Mouse (Mus musculus): ENCODE data around the gene Grip1.

Gene Grip1

DNA sequence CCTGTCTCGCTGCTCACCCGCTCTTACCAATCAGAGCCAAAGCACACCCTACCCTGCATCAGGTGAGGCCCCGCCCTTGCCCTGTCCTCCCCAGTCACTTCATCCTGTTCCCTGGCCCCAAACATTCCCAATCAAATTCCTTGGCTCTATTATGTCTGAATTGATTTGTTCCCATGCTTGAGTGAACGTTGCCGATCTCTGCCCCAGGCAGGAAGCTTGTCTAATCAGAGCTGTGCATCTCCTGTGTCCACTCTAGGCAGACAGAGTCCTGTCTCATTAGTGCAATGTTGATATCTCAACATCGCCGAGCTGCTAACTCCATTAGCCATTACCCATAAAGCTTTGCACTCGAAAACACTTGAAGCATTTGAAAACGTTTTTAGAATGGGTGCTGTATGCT, 210.0 kb downstream of the Grip1 start:
- DNase-seq (ENCODE audit: low read depth), result no peak

GRCm38 (mm10) chr10:119666386-119666785, 212.8 kb downstream of the Grip1 start:
- DNase-seq (ENCODE audit: low read depth), result no peak

DNA sequence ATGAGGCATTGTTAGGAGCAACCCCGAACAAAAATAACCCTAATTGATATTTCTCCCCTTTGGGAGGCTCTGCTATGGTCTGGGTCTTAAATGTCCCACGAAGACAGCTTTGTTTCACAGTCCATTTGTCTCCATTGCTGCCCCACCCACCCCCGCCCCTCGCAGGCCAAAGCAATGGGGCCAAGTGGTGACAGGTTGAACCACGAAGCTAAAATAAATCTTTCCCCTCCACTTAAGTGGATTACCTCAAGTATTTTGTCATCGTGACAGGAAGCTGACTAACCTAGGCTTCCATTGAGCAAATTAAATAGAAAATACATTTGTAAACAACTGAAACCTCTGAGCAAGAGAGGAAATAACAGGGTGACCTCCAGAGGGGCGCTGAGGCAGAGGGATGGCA, 216.8 kb downstream of the Grip1 start:
- DNase-seq (ENCODE audit: low read depth), result no peak

DNA sequence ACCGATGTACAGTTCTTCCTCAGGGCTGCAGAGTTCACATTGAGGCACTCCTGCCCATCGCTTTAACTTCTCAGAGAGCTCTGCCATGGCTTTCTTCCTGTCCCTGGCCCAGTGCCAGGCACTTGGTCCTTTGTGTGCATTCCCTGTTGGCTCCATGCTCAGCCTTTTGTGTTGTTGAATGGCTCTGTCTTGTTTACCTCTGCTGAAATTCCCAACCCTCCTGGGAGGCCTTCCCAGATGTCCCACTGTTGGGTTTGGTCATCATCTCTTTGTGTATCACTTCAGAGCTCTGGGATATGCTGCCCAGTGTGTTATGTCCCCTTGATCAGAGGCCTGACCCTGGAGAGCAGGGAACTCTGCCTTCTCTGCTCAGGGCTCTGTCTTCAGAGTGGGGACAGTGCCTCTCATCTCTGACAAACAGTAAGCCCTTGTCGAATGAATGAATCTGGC, 230.8 kb downstream of the Grip1 start:
- no peak for DNase-seq (ENCODE audit: low read depth)

GRCm38 (mm10) chr10:119691358-119692083, 237.9 kb downstream of the Grip1 start:
- no peak for DNase-seq (ENCODE audit: low read depth)

GRCm38 (mm10) chr10:119692284-119692890, 238.8 kb downstream of the Grip1 start:
- DNase-seq (ENCODE audit: low read depth), result no peak

GRCm38 (mm10) chr10:119693400-119693799, 239.8 kb downstream of the Grip1 start:
- no peak for DNase-seq (ENCODE audit: low read depth)

GRCm38 (mm10) chr10:119697257-119697798, 243.7 kb downstream of the Grip1 start:
- no peak for DNase-seq (ENCODE audit: low read depth)

GRCm38 (mm10) chr10:119705348-119705747, 251.7 kb downstream of the Grip1 start:
- DNase-seq (ENCODE audit: low read depth), result peak; percentile 24

GRCm38 (mm10) chr10:119706281-119706680, 252.7 kb downstream of the Grip1 start:
- DNase-seq (ENCODE audit: low read depth), result no peak

DNA sequence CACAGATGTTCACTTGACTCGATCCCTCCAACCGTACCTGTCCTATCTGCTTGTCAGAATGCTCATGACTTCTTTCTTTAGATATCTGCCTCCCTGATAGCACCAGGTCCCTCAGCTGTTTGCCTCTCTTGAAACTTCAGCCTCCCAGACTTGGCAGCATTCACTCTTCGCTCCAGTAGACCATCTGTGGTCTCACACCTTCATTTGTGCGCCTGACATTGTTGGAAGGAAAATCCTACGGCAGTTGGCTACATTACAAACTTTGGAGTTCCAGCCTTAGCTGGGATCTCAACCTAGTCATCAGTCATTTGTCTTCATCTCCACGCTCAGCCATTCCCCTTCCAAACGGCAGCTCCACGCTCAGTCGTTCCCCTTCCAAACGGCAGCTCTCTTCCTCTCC, 253.4 kb downstream of the Grip1 start:
- no peak for DNase-seq (ENCODE audit: low read depth)

- no peak for DNase-seq (ENCODE audit: low read depth)
These were observed 268.3 kb downstream of the Grip1 start for GRCm38 (mm10) chr10:119721887-119722286.

DNA sequence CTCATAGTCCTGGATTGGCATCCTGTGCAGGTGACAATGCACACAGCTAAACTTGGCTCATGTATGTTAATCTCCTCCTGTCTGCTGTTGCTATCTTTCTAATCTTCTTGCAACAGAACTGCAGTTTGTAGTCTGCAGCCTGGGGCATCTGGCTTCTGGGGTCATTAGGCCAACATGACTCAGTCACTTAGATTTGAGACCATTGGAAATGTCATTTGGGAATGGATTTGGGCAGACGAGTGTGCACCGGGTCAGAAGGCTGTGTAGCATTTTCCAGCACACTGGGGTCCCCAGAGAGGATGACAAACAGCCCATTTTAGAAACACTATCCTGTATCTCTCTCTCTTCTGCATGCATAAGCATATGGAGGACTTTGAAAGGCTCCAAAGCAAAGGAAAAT, 268.8 kb downstream of the Grip1 start:
- DNase-seq (ENCODE audit: low read depth), result no peak

DNA sequence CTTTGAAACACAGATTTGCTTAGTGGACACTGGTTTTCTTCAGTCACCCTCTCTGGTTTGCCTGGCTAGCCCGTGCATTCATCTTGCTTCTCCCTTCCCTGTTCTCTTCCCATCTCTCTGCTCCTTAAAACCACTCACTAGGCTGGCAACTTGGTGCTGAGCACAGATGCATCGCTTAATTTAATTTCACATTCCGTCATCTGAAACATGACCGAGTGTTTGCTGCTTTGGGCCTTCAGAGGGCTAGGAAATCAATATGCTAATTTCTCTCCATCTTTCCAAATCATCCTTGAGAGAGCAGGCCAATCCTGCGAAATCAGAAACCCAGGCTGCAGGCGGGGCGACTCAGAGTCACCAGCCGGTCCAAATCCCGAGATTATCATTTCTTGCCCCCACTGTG, 270.0 kb downstream of the Grip1 start:
- DNase-seq (ENCODE audit: low read depth), result no peak

GRCm38 (mm10) chr10:119725363-119725762, 271.7 kb downstream of the Grip1 start:
- no peak for DNase-seq (ENCODE audit: low read depth)

DNA sequence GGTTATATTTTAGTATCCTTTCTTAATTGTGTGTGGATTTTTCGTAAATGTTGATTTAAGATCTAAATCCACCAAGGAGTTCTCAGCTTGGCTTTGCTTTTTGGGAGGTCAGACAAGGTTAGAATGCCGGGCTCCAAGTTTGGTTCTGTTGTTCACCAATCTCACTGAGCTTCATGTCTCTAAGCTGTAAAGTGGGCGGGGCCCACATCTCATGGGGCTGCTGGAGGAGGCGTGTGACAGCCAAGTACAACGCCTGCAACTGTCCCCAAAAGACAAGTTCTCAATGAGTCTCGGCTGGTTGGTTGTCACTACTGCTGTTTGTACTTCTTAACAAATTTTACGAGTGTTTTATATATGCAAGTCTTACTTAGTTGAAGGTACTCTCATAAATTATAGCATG, 272.3 kb downstream of the Grip1 start:
- DNase-seq (ENCODE audit: low read depth), result no peak

DNA sequence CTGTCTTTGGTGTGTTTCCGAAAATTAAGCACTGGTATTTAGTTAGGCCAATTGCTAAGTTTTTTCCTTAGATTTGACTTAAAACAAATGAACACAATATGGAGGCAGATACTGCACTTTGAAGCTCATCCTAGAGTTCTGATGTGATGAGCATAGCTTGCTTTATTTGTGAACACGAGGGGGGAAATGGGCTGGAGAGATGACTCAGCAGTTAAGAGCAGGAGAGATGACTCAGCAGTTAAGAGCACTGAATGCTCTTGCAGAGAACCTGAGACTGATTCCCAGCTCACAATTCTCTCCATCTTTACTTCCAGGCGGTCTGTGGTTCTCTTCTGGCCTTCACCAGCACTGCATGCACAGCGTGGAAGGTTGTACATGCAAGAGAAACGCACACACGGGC, 273.3 kb downstream of the Grip1 start:
- peak; percentile 12 for DNase-seq (ENCODE audit: low read depth)

GRCm38 (mm10) chr10:119730206-119730605, 276.6 kb downstream of the Grip1 start:
- DNase-seq (ENCODE audit: low read depth), result no peak

GRCm38 (mm10) chr10:119735011-119735992, 281.7 kb downstream of the Grip1 start:
- DNase-seq (ENCODE audit: low read depth), result no peak

DNA sequence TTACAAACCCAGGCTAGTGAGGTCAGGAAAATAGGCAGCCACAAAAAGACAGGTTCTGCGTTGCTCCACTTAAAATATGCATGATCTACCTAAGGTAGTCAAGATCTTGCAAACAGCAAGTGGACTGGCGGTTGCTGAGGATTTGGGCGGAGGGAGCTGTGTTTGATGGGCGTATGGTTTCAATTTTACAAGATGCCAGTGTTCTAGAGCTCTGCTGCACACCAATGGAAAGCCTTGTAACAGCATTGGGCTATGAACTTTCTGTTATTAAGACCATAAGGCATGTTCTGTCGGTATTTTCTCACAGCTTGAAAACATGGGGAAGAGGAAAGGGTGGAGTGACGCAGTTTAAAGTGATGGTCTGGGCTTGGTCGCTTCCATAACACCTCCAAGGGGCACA, 285.8 kb downstream of the Grip1 start:
- DNase-seq (ENCODE audit: low read depth), result no peak

GRCm38 (mm10) chr10:119742722-119743121, 289.1 kb downstream of the Grip1 start:
- no peak for DNase-seq (ENCODE audit: low read depth)

- peak; percentile 14 for DNase-seq (ENCODE audit: low read depth)
These were observed 298.8 kb downstream of the Grip1 start for GRCm38 (mm10) chr10:119752361-119752798.
